Mouse (Mus musculus) embryo, embryonic 11 days (tissue): ENCODE results near the gene Fxyd2.

Source experiments
- DNase-seq: peaks from one replicate; pipeline ENCODE4 v3.0.0-alpha.2; 2015

Fxyd2 gene

DNA sequence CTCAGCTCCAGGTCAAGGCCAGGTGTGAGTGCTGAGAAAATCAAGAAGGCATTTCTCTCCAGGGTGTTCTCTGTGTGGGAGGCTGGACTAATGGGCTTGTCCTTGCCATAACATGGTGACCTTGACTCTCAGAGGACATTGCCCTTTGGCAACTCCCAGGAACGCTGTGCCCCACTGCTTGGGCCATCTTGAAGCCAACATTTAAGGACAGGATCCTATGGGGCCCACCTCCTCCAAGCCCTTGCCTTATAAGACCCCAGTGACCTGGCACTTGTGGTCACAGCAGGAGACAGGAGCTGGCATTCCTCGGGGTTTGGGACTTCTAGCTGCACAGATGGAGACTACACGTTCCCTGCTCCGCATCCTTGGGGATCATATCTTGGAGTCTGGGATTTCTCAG lies at the start of gene Fxyd2:
Fxyd2 (plus strand) TSS at position 236 of the 400 bp plus-strand sequence.
- no peak for DNase-seq

DNA sequence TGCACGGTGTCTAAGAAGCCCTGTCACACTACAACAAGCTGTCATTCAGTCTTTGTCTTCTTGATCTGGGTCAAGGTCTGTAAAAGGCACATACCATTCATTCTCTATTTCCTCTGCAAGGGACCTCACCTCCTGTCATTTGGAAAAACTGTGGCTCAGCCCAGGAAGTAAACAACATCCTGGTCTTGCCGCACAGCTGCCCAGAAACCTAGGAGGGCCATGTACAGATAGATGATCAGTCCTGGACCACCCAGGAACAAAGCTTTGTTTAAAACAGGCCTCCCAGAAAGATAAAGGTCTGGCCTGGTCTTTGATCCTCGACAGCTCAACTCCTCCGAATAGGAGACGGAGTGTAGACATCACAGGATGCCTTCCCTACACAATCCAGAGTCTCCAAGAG lies 49.6 kb upstream of the Fxyd2 start:
- no peak for DNase-seq

DNA sequence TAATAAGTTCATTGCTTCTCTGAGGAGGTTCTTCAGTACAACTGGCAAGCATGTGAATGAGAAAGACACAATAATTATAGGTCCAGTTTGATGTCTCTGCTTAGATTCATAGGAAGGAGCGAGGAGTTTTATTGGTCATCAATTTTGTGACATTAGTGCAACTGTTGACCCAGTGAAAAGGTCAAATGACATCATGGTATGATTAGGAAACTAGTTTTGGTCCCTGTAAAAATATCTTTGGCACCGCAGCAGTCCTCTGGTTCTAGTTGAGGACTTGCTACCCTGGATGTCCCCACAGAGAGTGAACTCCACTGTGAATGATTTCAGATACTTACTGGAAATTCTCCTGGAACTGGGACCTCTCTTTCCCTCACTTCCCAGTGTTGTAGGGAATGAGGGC lies 44.3 kb upstream of the Fxyd2 start:
- DNase-seq: no peak

DNA sequence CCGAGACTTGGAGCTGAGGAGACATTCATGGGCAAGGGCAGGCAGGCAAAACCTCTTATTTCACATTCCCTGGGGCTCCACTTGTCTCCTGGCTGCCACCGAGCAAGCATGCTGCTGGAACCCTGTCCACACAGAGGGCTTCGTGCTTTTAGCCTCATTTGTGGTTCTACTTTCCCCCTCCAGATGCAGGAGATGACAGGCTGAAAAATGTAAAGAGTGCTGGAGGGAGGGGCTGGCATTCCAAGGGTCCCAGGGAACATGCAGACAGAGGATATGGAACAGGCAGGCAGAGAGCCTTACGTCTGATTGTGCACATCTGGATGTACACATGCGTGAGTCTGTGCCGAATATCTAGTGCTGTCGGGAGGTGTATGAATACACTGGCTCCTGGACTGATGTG lies 41.1 kb upstream of the Fxyd2 start:
- peak; percentile 27 for DNase-seq

DNA sequence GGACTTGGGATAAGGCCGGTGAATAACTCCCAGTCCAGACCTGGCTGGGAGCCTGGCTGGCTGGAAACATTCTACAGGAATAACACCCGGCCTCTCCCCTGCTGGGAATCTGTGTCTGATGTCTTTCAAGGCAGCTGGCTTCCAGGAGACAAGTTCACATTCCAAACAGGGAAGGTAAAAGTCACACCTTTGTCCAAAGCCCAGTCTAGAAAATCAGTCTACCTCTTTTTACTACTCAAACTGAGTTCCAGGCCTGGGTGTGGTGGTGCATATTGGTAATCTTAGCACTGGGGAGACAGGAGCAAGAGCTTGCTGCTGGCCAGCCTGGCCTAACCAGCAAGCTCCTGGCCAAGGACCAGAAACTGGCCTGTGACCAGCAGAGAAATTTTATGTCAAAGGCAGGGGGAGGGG lies 37.4 kb upstream of the Fxyd2 start:
- DNase-seq: no peak

DNA sequence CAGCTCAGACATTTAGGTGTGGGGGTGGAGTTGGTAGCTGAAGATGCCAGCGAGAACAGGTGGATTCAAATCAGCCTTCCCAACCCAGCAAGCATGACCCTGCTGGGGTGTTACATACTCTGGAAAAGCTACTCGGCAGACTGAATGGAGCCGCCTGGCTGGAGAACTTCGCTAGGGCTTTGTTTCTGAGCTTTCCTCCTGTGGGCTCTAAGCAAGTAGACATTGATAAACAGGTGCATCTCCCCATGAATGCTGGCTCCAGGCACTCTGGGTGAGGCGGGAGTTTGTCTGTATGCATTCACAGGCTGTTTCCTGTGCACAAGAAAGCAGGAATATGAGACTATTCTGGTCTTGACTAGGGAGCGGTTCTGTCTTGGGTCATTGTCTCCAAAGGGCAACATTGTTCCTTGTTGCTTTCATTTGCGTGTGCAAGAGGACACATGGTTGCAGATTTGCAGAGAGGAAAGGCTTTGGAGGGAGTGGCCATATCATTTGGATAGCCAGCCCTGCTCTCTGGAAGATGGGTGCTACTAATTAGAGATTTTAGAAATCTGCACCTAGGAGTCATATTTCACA lies 35.7 kb upstream of the Fxyd2 start:
- DNase-seq: no peak

DNA sequence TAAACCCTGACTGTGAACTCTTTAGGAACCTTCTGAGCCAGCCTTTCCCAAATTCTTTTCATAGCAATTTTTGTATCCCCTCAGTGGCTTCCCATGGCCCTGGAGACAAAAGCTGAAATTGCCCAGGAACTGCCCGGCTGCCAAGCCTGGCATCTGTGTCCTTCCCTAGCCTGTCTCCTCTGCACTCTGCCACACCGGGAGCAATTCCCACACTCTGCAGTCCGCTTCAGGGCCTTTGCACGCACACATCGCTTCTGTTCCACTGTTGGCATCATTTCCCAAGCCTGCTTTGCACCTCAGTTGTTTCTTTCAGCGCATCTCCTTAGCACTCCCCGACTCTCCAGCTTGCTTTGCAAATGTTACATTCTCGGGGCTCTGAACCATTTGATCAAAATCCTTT lies 31.8 kb upstream of the Fxyd2 start:
- no peak for DNase-seq

DNA sequence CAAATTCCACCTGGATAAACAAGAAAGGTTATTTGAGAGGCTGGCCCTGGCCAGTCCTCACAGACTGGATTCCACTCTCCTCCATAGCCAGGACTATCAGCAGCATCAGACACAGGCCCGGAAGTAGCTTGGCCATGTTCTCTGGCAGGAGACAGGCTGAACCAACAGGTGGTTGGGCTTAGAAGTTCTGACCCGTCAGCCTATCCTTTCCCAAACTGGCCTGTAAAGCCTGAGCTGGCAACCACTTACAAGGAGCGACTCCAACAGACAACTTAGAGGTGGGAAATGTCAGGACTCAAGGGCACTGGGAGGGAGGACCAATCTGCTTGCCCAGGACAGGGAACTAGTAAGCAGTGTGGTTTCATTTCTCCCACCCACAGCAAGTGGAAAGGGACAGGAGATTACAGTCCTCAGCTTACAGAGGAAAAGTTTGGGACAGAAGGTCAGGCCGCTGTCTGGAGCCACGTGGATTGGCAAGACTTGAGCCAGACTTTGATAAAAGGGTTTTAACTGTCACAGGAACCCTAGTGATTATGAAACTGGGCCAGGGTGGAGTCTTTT lies 31.0 kb upstream of the Fxyd2 start:
- DNase-seq: peak; percentile 29

DNA sequence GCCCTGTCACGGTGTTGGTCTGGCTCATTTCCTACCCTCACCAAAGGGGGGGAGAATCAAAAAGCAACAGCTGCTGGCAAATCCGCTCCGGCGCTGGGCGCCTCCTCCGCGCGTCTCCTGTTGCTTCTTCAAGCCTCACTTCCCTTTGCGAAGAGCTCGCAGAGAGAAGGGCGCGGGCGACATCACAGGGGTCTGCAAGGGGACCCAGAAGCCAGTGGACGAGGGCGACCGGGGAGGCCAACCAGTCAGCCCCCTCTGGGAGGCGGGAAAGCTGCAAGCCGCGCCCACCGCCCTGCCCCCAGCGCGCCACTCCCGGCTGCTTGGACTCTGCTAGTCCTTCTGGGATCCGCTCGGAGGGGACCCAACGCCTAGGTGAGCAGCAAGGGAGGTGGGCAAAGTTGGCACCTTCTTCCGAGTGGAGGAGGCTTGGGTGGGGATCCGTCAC lies 29.3 kb upstream of the Fxyd2 start, which contains the start of gene Fxyd6:
Fxyd6 (plus strand) TSS at position 69 of the 445 bp plus-strand sequence.
- peak; percentile 86 for DNase-seq

DNA sequence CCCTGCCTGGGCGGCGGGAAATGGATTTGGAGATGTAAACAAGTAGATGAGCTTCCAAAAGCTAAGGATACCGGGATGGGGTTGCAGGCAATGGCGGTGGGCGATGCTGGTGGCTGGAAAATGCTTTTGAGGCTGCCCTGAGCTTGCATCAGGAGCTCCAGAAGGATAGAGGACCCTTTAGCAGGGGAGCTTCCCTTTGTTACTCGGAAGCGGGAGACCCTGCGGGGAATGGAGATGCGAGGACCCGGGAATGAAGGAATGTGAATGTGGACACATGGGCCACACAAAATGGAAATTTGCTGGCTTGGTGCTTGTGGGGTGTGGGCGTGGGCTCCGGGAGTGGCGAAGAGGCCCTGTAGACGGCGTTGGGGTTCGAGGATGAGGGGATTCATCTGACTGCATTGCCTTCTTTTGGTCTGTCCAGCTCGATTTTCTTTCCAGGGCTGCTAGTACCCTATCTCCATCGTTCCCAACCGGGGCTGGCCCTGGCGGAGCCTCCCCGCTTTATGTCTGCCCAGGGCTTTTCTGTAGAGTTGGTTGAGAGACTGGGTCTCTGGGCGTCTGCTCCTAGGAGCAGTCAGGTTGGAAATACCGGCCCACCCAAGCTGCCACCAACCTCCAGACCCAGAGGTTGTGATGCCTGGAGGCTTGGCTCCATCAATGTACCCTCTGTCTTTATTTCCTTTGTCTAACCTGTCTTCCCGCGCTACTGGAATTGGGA lies 28.7 kb upstream of the Fxyd2 start:
- no peak for DNase-seq

DNA sequence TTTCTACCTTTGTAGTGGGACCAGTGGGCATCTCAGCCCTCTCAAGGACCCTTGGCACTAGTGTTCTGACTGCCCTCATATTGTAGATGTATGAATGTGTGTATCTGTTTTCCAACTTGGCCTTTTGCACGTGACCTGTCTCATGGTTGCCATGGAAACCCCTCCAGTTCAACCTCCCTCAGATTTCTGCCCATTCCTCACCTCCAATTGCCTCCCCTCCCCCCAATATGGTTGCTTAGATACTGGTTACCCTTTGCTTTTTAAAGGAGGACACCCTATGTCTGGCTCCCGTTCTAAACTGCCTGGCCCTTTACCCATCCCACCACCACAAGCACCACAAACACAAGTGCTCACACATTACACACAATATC lies 28.1 kb upstream of the Fxyd2 start:
- peak; percentile 74 for DNase-seq

DNA sequence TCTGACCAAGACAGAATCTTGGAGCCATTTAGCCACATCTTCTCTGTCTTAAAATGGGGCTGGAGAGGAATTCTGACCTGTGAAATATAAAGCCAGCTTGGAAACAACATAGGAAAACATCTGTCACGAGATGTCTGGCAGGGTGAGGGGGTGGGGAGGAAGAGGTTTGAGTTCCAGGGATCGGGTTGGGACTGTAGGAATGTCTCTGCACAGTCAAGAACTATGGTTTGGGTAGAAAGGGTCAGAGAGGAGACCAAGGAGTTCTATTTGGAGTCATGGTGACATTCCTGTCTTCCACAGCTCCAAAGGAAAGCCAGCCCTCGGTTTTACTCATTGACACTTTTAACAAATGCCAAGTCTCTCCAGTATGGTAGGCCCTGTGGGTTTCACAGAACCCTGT lies 25.6 kb upstream of the Fxyd2 start:
- no peak for DNase-seq

DNA sequence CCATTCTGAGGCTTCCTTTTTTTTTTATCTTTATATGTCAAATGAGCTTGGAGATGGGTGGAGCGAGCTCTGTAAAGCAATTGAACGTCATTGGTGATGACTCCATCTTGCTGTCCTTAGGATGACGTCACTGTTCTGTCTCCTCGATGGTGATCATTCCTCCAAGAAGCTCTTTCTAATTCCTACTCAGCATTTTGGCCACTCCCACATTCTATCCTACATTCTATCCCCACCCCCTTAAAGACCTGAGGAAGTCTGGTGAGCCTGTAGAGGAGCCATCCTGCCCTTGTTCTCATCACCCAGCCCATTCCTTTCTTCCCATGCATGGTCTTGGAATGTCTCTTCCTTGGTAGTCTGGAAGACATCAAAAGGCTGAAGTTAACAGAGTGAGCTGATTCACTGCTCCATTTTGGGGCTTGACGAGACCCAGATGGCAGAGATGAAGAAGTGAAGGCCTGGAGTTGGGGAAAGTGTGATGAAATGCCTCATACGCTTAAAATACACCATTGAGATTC lies 24.4 kb upstream of the Fxyd2 start:
- no peak for DNase-seq

DNA sequence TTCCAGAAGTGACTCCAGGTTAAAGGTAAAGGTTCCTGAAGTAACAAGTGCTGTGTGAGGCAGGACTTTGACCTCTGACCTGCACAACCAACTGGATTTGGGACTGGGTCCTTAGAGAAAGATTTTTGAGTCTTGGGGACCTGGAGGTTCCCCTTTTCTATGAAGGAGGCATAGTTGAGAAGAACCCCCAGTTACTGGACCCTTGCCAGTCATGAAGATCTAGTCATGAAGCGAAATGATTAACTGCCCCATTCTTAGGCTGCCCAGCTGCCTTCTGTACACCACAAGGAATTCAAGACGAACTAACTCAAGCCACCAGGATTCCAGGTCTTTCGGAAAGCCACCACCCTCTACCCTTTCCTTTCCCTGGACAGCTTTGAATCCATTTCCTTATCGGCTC lies 23.0 kb upstream of the Fxyd2 start:
- DNase-seq: no peak

DNA sequence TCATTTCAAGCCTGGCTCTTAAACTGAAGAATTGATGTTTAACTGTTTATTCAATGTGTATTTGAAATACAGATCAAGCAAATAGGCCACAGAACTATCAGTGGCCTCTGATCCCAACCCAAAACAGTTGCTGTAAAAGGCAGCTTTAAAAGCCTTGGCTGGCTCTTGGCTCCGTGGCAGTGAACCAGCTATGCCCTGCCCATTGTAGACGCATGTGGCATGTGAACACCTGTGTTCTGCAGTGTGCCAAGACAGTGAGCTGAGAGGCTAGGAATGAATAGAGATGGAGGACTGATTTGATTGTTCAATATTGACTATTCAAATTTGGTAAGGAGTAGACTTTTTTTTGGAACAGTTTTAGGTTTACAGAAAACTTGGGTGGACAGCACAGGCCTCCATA lies 22.6 kb upstream of the Fxyd2 start:
- DNase-seq: no peak

DNA sequence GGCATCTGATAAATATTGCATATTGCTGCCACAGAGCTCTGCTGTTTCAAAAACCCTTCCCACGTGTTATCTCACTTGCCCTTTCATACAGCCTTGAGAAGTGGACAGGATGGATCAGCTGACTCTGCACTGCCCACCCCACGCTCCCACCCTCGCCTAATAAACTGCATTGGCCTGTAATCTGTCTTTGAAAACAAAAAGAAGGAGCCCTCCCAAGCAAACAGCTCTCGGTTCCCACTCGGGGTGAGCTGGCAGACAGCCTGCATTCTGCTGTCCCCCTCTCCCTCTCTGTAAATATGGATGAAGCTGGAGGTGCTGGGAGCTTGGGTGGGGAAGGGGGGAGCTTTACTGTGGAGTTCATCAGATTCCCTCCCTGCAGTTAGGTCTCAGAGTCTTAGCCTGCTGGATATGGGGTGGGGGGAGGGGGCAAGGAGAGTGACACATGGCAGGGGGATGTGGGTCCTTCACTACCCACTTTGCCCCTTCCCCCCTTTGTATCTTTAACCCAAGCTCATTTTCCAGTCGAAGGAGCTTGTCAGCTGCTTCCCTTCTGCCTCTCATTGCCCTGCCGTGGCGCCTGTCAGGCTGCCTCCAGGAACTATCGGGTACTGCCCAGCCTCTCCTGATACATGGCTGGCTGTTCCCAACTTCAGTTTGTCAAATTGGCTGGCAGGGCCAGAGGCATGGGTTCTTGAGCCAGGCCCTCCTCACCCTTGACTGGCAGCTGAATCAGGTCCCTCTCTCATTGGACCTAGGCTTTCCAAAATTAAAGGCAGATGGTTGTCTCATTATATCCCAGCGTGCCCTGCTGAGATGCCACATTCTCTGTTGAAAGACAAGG lies 18.8 kb upstream of the Fxyd2 start:
- no peak for DNase-seq

DNA sequence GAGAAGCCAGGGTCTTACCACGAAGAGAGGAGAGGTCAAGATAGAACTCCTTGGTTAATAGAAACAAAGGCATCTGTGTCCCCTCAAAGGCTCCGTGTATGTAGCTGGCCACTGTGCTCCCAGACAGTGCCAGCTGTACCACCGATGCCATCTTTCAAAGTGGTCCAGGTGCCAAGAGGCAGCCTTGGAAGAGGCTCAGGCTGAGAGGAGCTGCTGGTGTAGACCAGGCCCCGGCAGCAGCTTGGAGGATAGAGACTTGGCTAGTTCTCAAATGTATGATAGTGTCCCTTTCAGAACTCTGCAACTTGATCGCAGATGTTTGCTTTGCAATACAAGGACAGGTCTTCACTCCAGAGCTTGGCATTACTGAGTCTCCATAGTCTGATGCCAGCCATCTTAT lies 17.1 kb upstream of the Fxyd2 start:
- no peak for DNase-seq

DNA sequence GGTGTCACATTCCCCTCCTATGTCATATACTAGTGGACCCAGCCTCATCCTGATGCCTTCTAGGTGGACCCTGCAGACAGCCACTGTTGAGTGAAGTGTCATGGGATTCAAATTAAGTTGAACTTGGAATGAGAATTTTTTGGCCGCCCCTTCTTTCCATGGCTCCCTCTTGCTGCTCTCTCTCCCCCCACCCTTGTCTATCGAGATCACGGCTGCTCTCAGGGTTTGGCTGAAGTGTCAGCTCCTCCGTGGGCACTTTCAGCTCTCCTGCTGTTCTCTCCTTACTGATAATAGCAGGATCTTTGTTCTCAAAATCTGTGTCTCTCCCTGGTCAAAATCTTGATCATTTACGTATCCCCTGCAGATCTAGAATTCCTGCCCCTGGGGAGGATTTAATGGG lies 16.6 kb upstream of the Fxyd2 start:
- no peak for DNase-seq

DNA sequence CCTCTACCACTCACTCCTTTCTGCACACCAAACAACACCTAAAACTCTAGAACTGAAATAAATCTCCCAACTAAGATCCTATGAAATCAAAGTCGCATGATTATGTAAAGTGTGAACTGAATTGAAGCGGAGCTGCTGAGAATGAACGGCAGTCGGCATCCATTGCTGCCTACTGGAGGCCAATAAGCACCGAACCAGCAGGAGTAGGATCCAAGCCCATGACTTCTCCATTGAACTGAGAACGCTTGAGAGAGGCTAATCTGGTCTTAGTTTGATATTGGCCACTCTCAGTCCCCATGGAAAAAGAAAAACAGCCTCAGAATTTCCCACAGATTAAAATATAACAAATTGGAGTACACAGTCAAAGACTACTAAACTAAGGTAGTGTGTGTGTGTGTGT lies 15.6 kb upstream of the Fxyd2 start:
- DNase-seq: no peak

DNA sequence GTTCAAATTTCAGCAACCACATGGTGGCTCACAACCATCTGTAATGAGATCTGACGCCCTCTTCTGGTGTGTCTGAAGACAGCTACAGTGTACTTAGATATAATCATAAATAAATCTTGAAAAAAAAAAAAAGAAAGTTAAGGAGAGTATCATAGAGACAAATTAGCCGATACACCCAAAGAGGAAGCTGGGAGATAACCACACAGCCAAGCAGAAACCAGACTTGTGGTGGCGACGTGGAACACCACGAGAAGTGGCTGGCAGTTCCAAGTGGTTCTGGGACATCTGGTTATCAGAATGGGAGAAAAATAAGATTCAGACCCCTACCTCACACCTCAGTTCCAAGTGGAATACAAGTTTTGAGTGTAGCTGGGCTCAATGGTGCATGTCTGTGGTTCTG lies 12.8 kb upstream of the Fxyd2 start:
- no peak for DNase-seq

DNA sequence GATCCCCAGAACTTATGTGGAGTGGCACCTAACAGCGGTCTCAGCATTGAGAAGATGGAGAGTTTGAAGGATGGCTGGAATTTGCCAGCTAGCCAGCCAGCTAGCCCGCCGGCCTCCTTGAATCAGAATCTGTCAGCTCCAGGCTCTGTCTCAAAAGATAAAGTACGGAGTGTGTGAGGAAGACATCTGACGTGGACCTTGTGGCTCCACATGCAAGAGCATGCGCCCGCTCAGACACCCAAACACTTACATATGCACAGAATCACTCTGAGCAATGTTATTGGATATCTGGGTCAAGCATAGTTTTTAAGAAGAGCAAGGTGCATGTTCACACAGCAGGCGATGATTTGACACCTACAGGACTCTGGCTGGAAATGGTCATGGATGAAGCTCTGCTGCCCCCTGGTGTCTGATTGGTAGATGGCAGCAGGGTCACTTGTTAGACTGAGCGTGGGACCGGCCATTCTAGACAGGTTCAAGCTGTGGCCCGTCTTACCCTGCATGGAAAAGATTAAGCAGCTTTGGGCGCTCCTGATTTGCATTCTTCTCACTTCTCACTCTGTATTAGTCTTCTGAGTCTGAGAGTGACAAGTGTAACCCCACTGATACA lies 11.0 kb upstream of the Fxyd2 start:
- peak; percentile 85 for DNase-seq

DNA sequence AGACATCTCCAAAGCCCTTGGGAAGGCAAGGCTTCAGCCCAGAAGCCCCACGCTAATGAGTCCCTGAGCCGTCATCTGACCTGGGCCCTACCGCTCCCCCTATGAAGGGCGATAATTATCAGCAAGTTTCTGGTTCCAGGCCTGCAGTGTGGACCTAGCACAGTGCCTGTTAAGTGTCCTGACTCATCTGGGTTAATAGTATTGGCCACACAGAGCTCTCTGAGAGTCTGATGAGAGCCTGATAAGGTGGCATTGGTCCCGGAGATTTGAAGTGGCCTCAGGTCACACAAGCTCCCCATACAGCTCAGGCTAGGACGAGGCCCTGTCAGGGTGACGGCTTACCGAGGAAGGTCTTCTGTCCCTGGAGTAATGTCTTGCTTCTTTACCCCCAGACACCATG lies 9.9 kb upstream of the Fxyd2 start:
- DNase-seq: no peak

DNA sequence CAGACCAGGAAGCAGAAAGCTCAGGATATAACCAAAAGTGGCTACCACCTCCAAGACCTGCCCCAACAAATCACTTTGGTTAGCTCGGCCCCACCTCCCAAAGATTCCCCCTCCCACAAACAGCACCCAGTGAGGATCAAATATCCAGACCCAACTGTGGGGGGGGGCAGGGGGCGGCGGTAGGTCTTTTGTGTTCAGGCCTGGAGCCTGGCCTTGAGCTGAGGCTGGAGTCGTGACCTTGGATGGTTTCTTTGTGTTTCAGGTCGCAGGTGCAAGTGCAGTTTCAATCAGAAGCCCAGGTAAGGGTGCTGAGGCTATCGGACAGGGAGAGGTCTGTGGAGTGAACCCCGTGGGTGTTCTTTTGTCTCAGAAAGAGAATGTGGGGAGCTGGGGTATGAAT lies 8.2 kb upstream of the Fxyd2 start:
- no peak for DNase-seq
